Mouse (Mus musculus): ENCODE data around the gene Gucy2c.

Gene Gucy2c

GRCm38 (mm10) chr6:136781377-136781986 lies at the start of gene Gucy2c:
Gene Gucy2c (minus strand): TSS chr6:136781765.
- no peak for DNase-seq (ENCODE audit: low spot score)

GRCm38 (mm10) chr6:136828681-136829080 lies 47.1 kb upstream of the Gucy2c start:
- DNase-seq (ENCODE audit: low spot score) = no peak

- peak; percentile 98 for DNase-seq (ENCODE audit: low spot score)
Measured at GRCm38 (mm10) chr6:136827881-136828561, 46.5 kb upstream of the Gucy2c start, which contains the start of gene Wbp11. Gene Wbp11 (minus strand): TSS chr6:136828233.

- no peak for DNase-seq (ENCODE audit: low spot score)
Measured at GRCm38 (mm10) chr6:136827516-136827880, 45.9 kb upstream of the Gucy2c start, which contains the start of gene BC049715. Gene BC049715 (plus strand): TSS chr6:136827626.

- DNase-seq (ENCODE audit: low spot score) = no peak
Measured at GRCm38 (mm10) chr6:136827116-136827515, 45.6 kb upstream of the Gucy2c start.

GRCm38 (mm10) chr6:136824987-136825386 lies 43.4 kb upstream of the Gucy2c start:
- DNase-seq (ENCODE audit: low spot score) = no peak

GRCm38 (mm10) chr6:136821086-136821485 lies 39.5 kb upstream of the Gucy2c start:
- DNase-seq (ENCODE audit: low spot score) = no peak

- DNase-seq (ENCODE audit: low spot score) = no peak
Measured at GRCm38 (mm10) chr6:136820381-136820780, 38.8 kb upstream of the Gucy2c start.

GRCm38 (mm10) chr6:136817549-136817948 lies 36.0 kb upstream of the Gucy2c start:
- peak; percentile 75 for DNase-seq (ENCODE audit: low spot score)

- no peak for DNase-seq (ENCODE audit: low spot score)
Measured at GRCm38 (mm10) chr6:136816826-136817225, 35.3 kb upstream of the Gucy2c start.

- DNase-seq (ENCODE audit: low spot score) = no peak
Measured at GRCm38 (mm10) chr6:136815381-136815780, 33.8 kb upstream of the Gucy2c start.

GRCm38 (mm10) chr6:136813117-136813516 lies 31.6 kb upstream of the Gucy2c start:
- DNase-seq (ENCODE audit: low spot score) = no peak

- DNase-seq (ENCODE audit: low spot score) = no peak
Measured at GRCm38 (mm10) chr6:136811196-136811595, 29.6 kb upstream of the Gucy2c start.

GRCm38 (mm10) chr6:136809673-136810072 lies 28.1 kb upstream of the Gucy2c start:
- DNase-seq (ENCODE audit: low spot score) = no peak

GRCm38 (mm10) chr6:136809077-136809476 lies 27.5 kb upstream of the Gucy2c start:
- no peak for DNase-seq (ENCODE audit: low spot score)

- no peak for DNase-seq (ENCODE audit: low spot score)
Measured at GRCm38 (mm10) chr6:136808631-136809046, 27.1 kb upstream of the Gucy2c start.

GRCm38 (mm10) chr6:136808014-136808417 lies 26.5 kb upstream of the Gucy2c start, which contains the start of gene H2afj:
Gene H2afj (plus strand): TSS chr6:136808244.
- peak; percentile 97 for DNase-seq (ENCODE audit: low spot score)

GRCm38 (mm10) chr6:136807395-136808013 lies 25.9 kb upstream of the Gucy2c start:
- DNase-seq (ENCODE audit: low spot score) = no peak

GRCm38 (mm10) chr6:136806819-136807218 lies 25.3 kb upstream of the Gucy2c start:
- no peak for DNase-seq (ENCODE audit: low spot score)

- no peak for DNase-seq (ENCODE audit: low spot score)
Measured at GRCm38 (mm10) chr6:136805409-136805775, 23.8 kb upstream of the Gucy2c start.

- no peak for DNase-seq (ENCODE audit: low spot score)
Measured at GRCm38 (mm10) chr6:136804705-136805408, 23.3 kb upstream of the Gucy2c start.

All from left cerebral cortex, adult 11 months (tissue).